Mouse (Mus musculus): ENCODE measurements around the gene Gna14. TPM values are rescaled to one million over a fixed set of nuclear protein-coding genes. Genes with fewer than 3 reads are reported as not detected.

The Gna14 gene
- polyA plus RNA-seq, 1 experiment from 2014 or later: 1.4 TPM

DNA sequence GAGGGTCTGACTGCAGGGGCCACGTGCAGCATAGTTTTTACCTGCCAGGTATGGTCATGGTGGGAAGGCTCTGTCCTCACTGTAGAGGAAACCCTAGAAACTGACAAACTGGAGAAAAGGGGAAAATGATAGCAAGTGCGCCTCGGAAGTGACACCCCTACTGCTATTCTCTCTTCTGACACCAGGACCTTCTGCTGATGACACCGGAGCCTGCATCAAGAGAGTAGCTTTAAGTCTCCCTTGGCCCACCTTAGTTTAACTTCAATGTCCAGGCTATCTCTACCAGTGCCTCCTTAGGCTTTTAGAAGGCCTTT lies 1.6 kb downstream of the Gna14 start:
- no peaks in the 10 kb centered on the region for H3K9me3 ChIP-seq
- WGBS: 11% methylated on average over 4 of the region's 4 CpGs
- no peak overlapping the region for H3K27ac ChIP-seq (replicated peaks)
- H3K27me3 ChIP-seq (replicated peaks; ENCODE audit: low read depth, poor library complexity, severe bottlenecking): peaks cover 73% of the 10 kb centered on the region
- peaks cover 51% of the 10 kb centered on the region for H3K4me1 ChIP-seq
- no peak for DNase-seq (ENCODE audit: low spot score)
- no peaks in the 10 kb centered on the region for H3K36me3 ChIP-seq (replicated peaks)
- H3K4me3 ChIP-seq: peak overlapping the region; percentile 56

DNA sequence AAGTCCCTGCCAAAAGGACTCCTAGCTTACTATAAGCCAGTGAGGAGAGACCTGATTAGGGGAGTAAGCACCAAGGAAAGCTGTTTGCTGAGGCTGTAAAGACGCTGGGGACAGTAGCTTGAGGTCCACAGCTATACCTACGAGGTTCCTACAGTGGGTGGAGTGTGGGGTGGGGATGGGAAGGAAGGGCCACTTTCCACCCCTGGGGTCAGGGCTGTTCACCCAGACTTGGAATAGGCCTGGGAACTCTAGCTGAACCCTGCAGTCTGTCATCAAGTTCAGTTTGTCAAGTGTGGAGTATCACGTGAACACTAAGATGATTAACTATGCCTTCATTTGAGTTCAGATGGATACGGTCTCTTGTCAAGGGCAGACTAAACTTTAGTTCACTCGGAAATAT lies 2.3 kb downstream of the Gna14 start:
- 49% methylated on average over 5 of the region's 5 CpGs for WGBS
- H3K9me3 ChIP-seq: no peaks in the 10 kb centered on the region
- H3K36me3 ChIP-seq (replicated peaks): no peaks in the 10 kb centered on the region
- no peak overlapping the region for H3K4me3 ChIP-seq
- no peak overlapping the region for H3K27ac ChIP-seq (replicated peaks)
- H3K27me3 ChIP-seq (replicated peaks; ENCODE audit: low read depth, poor library complexity, severe bottlenecking): peaks cover 69% of the 10 kb centered on the region
- peaks cover 51% of the 10 kb centered on the region for H3K4me1 ChIP-seq
- no peak for DNase-seq (ENCODE audit: low spot score)

DNA sequence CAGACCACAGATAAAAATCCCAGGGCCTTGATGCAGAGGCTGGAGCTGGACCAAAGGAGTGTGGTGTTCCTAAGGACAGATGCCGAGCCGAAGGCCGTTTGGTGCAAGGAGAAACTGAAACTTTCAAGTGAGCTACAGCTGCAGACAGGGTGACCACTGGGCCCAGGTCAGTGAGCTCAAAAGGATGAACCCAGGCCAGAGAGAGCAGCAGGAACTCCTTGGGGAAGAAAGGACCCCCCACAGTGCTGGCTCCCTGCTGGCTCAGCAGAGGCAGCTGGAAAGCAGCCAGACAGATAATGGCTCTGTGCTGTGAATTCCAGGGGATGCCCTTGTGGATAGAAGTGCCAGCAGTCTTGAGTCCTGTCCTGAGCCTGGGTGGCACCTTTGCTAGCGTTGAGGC lies 3.7 kb downstream of the Gna14 start:
- Histone ChIP-seq H3K27ac (replicated peaks) (no peak overlapping the region; the same call in 1 of the 2 replicates), H3K36me3 (replicated peaks) (no peaks in the 10 kb centered on the region), H3K4me1 (peaks cover 51% of the 10 kb centered on the region), H3K4me3 (no peak overlapping the region), H3K9me3 (no peaks in the 10 kb centered on the region), H3K27me3 (replicated peaks; ENCODE audit: low read depth, poor library complexity, severe bottlenecking) (peaks cover 60% of the 10 kb centered on the region)
- 53% methylated on average over 4 of the region's 4 CpGs for WGBS
- DNase-seq (ENCODE audit: low spot score): peak; percentile 21

DNA sequence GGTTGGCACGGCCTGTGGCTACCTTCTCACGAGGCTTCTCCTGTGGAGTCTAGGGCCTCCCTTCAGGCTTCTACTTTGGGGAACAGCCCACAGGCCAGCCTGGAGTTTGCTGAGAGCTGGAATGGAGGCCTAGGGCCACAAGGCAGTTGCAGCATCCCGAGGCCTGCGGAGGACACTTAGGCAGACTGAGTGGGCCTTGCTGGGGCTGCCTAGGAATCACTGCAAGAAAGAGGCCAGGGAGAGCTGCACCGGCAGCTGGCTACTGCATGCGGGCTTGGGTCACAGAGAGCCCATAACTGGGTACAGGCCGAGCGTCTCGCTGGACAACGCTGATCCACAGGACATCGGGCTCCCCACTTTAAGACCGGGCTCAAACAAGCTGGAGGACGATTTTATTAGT lies 4.3 kb downstream of the Gna14 start:
- DNase-seq (ENCODE audit: low spot score): peak; percentile 38
- peak overlapping the region; percentile 26 for H3K27ac ChIP-seq (replicated peaks)
- H3K27me3 ChIP-seq (replicated peaks; ENCODE audit: low read depth, poor library complexity, severe bottlenecking): peaks cover 54% of the 10 kb centered on the region

DNA sequence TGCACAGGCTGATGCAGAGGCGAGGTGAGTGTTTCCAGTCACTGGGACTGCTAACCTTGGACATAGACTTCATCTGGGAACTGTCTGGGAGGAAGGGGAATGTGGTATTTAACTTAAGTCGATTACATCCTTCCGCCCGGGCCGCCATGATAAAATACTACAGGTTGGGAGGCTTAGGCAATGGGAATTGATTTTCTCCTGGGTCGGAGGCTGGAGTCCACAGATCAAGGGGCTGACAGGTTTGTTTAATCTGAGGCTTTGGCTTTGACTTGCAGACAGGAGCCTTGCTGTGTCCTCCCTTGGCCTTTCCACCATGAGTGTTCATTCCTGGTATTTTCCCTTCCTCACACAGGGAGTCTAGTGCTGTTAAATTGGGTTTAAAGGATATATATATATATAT lies 5.8 kb downstream of the Gna14 start:
- no peak for DNase-seq (ENCODE audit: low spot score)
- Histone ChIP-seq H3K9me3 (no peaks in the 10 kb centered on the region), H3K36me3 (replicated peaks) (no peaks in the 10 kb centered on the region), H3K27me3 (replicated peaks; ENCODE audit: low read depth, poor library complexity, severe bottlenecking) (peaks cover 39% of the 10 kb centered on the region), H3K27ac (replicated peaks) (no peak overlapping the region), H3K4me1 (peaks cover 37% of the 10 kb centered on the region), H3K4me3 (no peak overlapping the region)
- 91% methylated on average over 6 of the region's 6 CpGs for WGBS

More for the DNA sequence above, 4.3 kb downstream of the Gna14 start:
- 50% methylated on average over 13 of the region's 13 CpGs for WGBS
- H3K4me1 ChIP-seq: peaks cover 51% of the 10 kb centered on the region
- no peaks in the 10 kb centered on the region for H3K36me3 ChIP-seq (replicated peaks)
- H3K4me3 ChIP-seq: no peak overlapping the region
- no peaks in the 10 kb centered on the region for H3K9me3 ChIP-seq

DNA sequence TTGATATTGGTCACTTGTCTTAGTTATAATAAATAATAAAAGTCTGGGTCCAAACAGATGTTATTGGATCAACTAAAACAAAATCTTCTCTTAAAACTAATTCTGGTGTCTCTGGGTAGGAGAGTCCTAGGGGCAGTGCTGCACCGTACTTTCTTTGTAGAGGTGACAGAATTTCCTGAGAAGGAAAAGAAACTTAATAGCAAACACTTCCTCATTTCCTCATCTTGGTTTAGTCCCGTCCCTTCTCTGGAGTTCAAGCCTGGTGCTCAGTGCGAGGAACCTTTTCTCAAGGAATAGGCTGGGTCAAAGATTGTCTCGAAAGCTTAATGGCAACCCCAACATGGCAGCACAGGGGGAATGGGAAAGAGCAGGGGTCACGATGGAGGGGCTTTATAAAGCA lies 7.8 kb downstream of the Gna14 start:
- 87% methylated on average over 5 of the region's 5 CpGs for WGBS
- Histone ChIP-seq H3K27ac (replicated peaks) (no peak overlapping the region), H3K9me3 (no peaks in the 10 kb centered on the region), H3K4me1 (peaks cover 18% of the 10 kb centered on the region), H3K27me3 (replicated peaks; ENCODE audit: low read depth, poor library complexity, severe bottlenecking) (peaks cover 19% of the 10 kb centered on the region), H3K4me3 (no peak overlapping the region), H3K36me3 (replicated peaks) (no peaks in the 10 kb centered on the region)
- no peak for DNase-seq (ENCODE audit: low spot score)

DNA sequence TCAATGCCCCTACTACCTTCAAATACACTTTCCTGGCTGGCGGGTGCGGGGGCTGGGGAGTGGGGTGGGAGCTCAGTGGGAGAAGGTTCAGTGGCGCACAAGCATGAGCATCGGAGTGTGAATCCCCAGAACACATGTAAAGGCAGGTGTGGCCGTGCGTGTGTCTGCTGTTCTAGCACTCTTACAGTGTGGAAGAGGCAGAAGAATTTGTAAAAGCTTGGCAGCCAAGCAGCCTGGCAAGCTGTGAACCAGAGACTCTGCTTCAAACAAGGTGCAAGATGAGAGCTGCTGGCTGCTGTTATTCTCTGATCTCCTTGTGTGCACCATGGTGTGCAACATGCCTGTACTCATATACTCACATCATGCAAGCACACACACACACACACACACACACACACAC lies 11.1 kb downstream of the Gna14 start:
- Histone ChIP-seq H3K4me3 (no peak overlapping the region), H3K9me3 (no peaks in the 10 kb centered on the region), H3K27ac (replicated peaks) (no peak overlapping the region), H3K36me3 (replicated peaks) (no peaks in the 10 kb centered on the region), H3K27me3 (replicated peaks; ENCODE audit: low read depth, poor library complexity, severe bottlenecking) (no peaks in the 10 kb centered on the region), H3K4me1 (no peaks in the 10 kb centered on the region)
- no peak for DNase-seq (ENCODE audit: low spot score)
- WGBS: 90% methylated on average over 6 of the region's 6 CpGs

DNA sequence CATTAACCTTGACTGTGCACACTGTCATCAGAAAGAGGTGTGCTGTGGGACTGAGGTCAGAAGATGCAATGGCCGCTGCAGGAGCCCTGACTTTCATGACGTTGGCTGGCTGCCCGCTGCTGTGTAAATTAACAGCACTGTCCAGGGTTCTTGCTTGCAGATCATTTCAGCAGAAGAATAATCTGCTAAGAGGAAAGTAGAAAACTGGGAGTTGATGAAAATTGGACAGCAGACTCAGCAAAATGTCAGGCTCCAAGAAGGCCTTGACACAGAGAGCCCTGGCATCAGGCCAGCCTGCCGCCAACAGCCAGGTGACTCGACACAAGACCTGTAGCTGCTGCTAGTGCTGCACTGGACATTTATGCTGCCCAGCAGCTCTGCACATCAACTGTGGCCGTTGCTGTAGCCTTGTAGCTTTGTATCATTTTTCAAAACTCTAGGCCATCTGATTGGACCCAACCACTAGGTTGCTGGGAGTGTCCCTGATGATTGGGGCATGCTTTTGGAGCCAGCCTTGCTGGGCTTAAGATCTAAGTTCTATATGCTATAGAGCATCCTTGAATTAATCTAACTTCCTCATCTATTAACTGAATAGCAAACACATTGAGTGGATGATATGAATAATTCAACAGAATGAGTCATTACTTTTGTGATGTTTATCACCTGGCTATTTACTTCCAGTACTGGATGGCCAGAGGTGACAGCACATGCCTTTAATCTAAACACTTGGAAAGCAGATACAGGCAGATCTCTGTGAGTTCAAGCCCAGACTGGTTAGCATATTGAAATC lies 12.5 kb downstream of the Gna14 start:
- 84% methylated on average over 6 of the region's 6 CpGs for WGBS
- no peak for DNase-seq (ENCODE audit: low spot score)
- no peaks in the 10 kb centered on the region for H3K4me1 ChIP-seq
- no peak overlapping the region for H3K27ac ChIP-seq (replicated peaks)
- H3K9me3 ChIP-seq: no peaks in the 10 kb centered on the region
- no peak overlapping the region for H3K4me3 ChIP-seq
- H3K27me3 ChIP-seq (replicated peaks; ENCODE audit: low read depth, poor library complexity, severe bottlenecking): no peaks in the 10 kb centered on the region
- no peaks in the 10 kb centered on the region for H3K36me3 ChIP-seq (replicated peaks)

DNA sequence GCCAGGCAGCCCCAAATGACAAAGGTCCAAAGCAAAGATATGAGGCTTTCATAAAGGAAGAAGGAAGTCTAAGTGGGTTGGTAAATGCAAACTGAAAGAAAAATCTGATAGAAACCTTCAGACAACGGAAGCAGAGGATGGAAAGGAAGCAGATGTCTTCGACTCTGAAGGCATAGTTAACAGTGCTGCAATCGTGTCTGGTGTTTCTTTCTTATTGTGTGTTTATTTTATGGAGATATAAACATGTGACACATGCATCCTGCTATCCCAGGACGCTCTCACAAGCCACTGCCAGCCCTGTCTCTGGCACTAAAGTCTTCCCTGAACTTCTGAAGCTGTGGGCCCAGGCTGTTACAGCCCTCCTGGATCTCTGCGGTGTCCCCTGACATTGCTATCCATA lies 13.2 kb downstream of the Gna14 start:
- no peak for DNase-seq (ENCODE audit: low spot score)
- Histone ChIP-seq H3K4me3 (no peak overlapping the region), H3K27me3 (replicated peaks; ENCODE audit: low read depth, poor library complexity, severe bottlenecking) (no peaks in the 10 kb centered on the region), H3K36me3 (replicated peaks) (no peaks in the 10 kb centered on the region), H3K4me1 (no peaks in the 10 kb centered on the region), H3K27ac (replicated peaks) (no peak overlapping the region), H3K9me3 (no peaks in the 10 kb centered on the region)
- WGBS: 84% methylated on average over 5 of the region's 5 CpGs

DNA sequence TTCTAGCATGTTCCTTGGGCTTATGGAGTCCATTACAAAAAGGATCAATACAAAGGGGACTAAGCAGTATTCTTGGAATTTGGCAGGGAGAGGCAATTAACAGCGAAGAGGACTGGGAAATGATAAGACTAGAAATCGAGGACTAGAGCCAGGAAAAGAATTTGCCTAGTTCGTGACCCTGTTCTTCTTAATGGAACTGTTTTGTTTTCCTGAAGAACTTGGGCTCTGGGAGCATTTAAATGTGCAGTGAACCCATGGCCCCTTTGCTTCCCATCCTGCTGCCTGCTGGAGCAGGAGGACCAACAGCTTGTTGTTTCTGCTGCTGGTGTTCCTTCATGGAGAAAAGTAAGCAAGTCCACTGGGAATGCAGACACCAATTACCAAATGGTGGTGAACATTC lies 15.3 kb downstream of the Gna14 start:
- DNase-seq (ENCODE audit: low spot score): no peak
- Histone ChIP-seq H3K27ac (replicated peaks) (no peak overlapping the region), H3K4me3 (no peak overlapping the region), H3K4me1 (no peaks in the 10 kb centered on the region), H3K36me3 (replicated peaks) (no peaks in the 10 kb centered on the region), H3K27me3 (replicated peaks; ENCODE audit: low read depth, poor library complexity, severe bottlenecking) (no peaks in the 10 kb centered on the region), H3K9me3 (no peaks in the 10 kb centered on the region)
- WGBS: 59% methylated on average over 3 of the region's 3 CpGs

DNA sequence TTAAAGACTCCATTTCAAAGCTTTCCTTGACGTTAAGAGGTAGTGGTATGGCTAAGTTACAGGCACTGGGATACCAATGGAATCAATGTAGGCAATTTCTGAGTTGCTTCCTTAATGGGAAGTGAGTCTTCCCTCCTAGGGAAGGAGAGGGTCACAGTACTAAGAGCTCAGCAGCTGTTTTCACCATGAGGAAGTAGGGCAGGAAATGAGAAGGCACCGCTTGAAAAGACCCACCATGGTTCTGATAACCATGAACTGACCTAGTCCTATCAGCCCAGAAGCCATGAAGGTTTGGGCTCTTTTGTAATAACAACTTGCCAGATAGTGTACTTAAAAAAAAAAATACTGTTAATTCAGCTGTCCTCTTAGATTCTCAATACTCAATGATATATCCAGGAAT lies 20.6 kb downstream of the Gna14 start:
- Histone ChIP-seq H3K27ac (replicated peaks) (no peak overlapping the region), H3K9me3 (no peaks in the 10 kb centered on the region), H3K27me3 (replicated peaks; ENCODE audit: low read depth, poor library complexity, severe bottlenecking) (no peaks in the 10 kb centered on the region), H3K4me3 (no peak overlapping the region), H3K4me1 (peaks cover 7% of the 10 kb centered on the region), H3K36me3 (replicated peaks) (no peaks in the 10 kb centered on the region)
- DNase-seq (ENCODE audit: low spot score): no peak
- WGBS: 80% methylated on average over 2 of the region's 2 CpGs

DNA sequence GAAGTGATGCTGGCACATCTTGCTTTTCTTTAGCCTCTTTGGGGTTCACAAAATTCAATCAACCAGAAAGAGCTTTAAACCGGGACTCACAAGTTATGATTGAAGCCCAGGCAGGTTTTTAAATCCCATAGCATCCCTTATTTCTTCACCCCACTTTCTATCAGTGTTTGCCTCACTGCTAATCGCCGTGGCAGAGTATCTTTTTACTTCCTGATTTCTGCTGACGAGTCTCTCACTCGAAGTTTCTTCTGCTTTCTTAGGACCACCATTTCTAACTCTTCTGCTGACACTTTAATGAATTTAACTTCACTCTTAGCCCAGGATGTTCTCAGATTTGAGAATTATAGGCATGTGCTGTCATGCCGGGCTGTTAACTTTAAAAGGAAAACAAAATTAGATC lies 21.6 kb downstream of the Gna14 start:
- H3K36me3 ChIP-seq (replicated peaks): no peaks in the 10 kb centered on the region
- H3K9me3 ChIP-seq: no peaks in the 10 kb centered on the region
- DNase-seq (ENCODE audit: low spot score): no peak
- peaks cover 7% of the 10 kb centered on the region for H3K4me1 ChIP-seq
- WGBS: 85% methylated on average over 6 of the region's 6 CpGs
- H3K27ac ChIP-seq (replicated peaks): no peak overlapping the region
- H3K27me3 ChIP-seq (replicated peaks; ENCODE audit: low read depth, poor library complexity, severe bottlenecking): no peaks in the 10 kb centered on the region
- no peak overlapping the region for H3K4me3 ChIP-seq

DNA sequence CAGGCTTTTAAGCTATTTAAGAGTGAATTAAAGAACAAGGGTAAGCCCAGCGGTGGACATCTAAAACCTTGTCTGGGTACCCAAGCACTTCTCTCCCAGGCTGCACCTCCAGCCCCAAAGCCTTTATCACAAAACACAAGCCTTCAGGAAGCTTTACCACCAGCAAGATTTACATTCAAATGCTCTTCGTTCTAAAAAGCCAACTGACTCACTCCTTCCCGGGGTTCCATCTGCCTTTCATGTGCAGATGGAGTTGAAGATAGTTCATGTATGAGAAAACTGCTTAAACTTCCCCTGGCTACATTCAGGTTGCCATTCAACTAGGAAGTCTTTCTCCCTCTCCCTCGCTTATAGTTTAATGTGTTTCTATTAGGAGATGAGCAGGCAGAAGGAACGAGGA lies 23.8 kb downstream of the Gna14 start:
- Histone ChIP-seq H3K27me3 (replicated peaks; ENCODE audit: low read depth, poor library complexity, severe bottlenecking) (no peaks in the 10 kb centered on the region), H3K27ac (replicated peaks) (no peak overlapping the region), H3K4me1 (peaks cover 7% of the 10 kb centered on the region), H3K36me3 (replicated peaks) (no peaks in the 10 kb centered on the region), H3K4me3 (no peak overlapping the region), H3K9me3 (no peaks in the 10 kb centered on the region)
- no peak for DNase-seq (ENCODE audit: low spot score)
- 53% methylated on average over 5 of the region's 5 CpGs for WGBS

Data from embryonic facial prominence, embryonic 10.5 days (tissue).